Mouse (Mus musculus) lung, adult 18-20 months (tissue): Measurements from ENCODE around the gene Frmd8.

ENCODE experiments used
- DNase-seq, 2 experiments: peaks; one replicate each; pipeline ENCODE4 v3.0.0; 2022; ENCODE audit warnings: mixed read lengths in 2 of 2

Gene Frmd8

GRCm38 (mm10) chr19:5848826-5849672 lies 26.0 kb downstream of the Frmd8 start:
- peak; percentile 72 to 81 for DNase-seq

GRCm38 (mm10) chr19:5848032-5848825 lies 26.8 kb downstream of the Frmd8 start:
- DNase-seq, result peak; percentile 83 to 87

- peak; percentile 52 to 61 for DNase-seq
Observed at GRCm38 (mm10) chr19:5847306-5847796, 27.7 kb downstream of the Frmd8 start.

GRCm38 (mm10) chr19:5846557-5847305 lies 28.3 kb downstream of the Frmd8 start:
- DNase-seq, result peak; percentile 97 to 98

GRCm38 (mm10) chr19:5846154-5846553 lies 28.9 kb downstream of the Frmd8 start:
- no peak for DNase-seq

- peak; percentile 96 to 97 for DNase-seq
Observed at GRCm38 (mm10) chr19:5845319-5846135, 29.5 kb downstream of the Frmd8 start.

GRCm38 (mm10) chr19:5844831-5845318 lies 30.2 kb downstream of the Frmd8 start:
- no peak for DNase-seq

GRCm38 (mm10) chr19:5843781-5844691 lies 31.0 kb downstream of the Frmd8 start:
- peak; percentile 64 for DNase-seq

GRCm38 (mm10) chr19:5842785-5843730 lies 32.0 kb downstream of the Frmd8 start:
- DNase-seq, result peak; percentile 75 to 77

GRCm38 (mm10) chr19:5841999-5842784 lies 32.9 kb downstream of the Frmd8 start:
- DNase-seq, result peak in 1 of 2 experiments; percentile 24

GRCm38 (mm10) chr19:5841389-5841946 lies 33.6 kb downstream of the Frmd8 start:
- peak; percentile 71 to 78 for DNase-seq

GRCm38 (mm10) chr19:5840890-5841388 lies 34.1 kb downstream of the Frmd8 start:
- DNase-seq, result peak in 1 of 2 experiments; percentile 16

GRCm38 (mm10) chr19:5840086-5840889 lies 34.8 kb downstream of the Frmd8 start:
- DNase-seq, result peak; percentile 67 to 73

GRCm38 (mm10) chr19:5839317-5840085 lies 35.6 kb downstream of the Frmd8 start:
- peak in 1 of 2 experiments; percentile 63 for DNase-seq

GRCm38 (mm10) chr19:5838892-5839165 lies 36.2 kb downstream of the Frmd8 start:
- peak in 1 of 2 experiments; percentile 18 for DNase-seq

- peak in 1 of 2 experiments; percentile 17 for DNase-seq
Observed at GRCm38 (mm10) chr19:5838136-5838891, 36.8 kb downstream of the Frmd8 start.
